Mouse (Mus musculus): ENCODE measurements around the gene Spint5. TPM values are rescaled to one million over a fixed set of nuclear protein-coding genes. Genes with fewer than 3 reads are reported as not detected.
"Not testable (repeated sequence)": the region's sequence is repeated elsewhere in the genome, so short reads cannot be mapped to it uniquely, and the experiment has no call there.

The Spint5 gene
- total RNA-seq (2021): not detected
- long read RNA-seq, experiment 1: 0 reads
- long read RNA-seq, experiment 2: 0 reads

DNA sequence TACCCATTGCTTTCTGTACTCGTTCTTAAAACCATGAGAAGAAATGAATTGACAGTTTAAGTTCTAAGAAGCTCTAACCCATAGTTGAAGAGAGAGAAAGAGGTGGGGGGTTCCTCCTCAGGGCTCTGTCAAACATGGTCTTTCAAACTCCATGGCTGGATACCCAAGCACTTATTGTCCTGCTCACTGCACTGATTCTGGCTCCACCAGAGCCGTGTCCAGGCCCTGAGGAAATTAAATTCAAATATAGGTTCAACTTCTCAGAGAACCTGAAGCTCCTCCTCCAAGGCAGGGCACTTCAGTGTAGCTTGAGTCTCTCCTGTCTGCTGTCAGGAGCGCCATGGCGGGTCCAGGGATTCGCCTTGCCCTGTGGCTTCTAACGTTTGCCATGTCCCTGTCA is at the start of gene Spint5:
Gene Spint5, plus strand, starts transcription at position 301 of the 400 bp plus-strand sequence.
- DNase-seq (ENCODE audit: low spot score in 2 of 2): no peak

DNA sequence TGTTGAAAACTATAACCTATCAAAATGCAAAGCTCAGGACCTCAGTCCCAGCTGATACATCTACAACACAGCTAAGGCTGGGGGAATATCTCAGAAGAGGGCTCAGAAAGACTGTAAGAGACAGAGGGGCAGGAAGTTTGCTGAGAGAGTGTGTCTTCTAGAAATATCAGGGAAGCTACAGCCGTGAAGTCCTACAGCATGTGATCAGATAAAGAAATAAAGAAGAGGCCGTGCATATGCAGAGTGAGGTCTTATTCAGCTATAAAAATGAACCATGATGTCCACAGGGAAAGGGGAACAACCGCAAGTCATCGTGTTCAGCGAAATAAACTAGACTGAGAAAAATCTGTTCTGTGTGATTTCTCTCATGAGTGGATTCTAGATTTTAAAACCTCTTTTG is 44.8 kb upstream of the Spint5 start:
- DNase-seq (ENCODE audit: low spot score in 2 of 2): no peak

DNA sequence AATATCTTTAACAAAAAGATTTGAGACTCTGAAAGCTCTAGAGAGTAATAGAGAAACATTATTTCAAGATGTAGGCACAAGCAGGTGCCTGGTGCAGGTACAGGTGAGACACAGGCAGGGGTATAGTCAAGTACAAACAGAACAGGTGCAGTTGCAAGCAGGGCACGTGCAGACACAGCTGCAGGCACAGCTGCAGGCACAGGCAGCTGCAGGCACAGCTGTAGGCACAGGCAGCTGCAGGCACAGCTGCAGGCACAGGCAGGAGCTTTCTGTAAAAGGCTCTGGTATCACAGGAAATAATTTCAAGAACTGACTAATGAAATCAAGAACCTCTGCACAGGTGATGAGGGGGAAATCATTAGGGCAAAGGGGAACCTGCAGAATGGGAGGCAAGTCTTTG is 44.2 kb upstream of the Spint5 start:
- no peak for DNase-seq (ENCODE audit: low spot score in 2 of 2)

DNA sequence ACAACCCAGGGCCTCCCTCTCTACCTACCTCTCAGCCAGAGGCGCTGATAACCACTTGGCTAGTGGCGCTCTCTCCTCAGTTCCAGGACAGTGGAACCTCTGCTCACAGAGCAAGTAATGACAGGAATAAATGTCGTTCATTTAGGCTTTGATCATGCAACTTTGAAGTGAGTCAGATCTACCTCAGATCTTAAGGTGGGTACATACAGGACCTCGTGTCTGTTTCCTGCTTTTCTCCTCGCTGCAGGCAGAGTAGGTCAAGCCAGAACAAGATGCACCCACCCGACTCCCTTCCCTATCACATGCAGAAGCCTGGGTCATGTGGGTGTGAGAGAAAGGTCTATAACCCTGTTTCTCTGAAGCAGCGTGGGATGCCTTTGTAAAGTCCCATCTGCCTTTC is 41.1 kb upstream of the Spint5 start, which contains the start of gene Wfdc11:
Gene Wfdc11, minus strand, starts transcription at position 101 of the 400 bp plus-strand sequence.
- no peak for DNase-seq (ENCODE audit: low spot score in 2 of 2)

DNA sequence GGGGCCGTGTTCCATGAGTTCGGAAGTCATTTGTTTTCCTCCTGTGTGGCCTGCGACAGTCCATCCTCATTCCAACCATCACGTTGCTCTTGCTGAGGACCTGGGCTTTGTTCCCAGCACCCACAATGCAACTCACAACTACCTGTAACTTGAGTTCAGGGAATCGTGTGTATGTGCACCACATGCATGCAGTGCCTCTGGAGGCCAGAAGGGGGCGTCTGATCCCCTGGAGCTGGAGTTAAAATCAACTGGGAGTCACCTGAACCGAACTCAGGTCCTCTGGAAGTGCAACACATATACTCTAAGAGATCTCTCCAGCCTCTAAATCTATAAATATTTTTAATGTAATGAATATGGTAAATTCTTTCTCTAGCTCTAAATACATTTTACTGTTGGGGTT is 39.0 kb upstream of the Spint5 start:
- DNase-seq (ENCODE audit: low spot score in 2 of 2): no peak

DNA sequence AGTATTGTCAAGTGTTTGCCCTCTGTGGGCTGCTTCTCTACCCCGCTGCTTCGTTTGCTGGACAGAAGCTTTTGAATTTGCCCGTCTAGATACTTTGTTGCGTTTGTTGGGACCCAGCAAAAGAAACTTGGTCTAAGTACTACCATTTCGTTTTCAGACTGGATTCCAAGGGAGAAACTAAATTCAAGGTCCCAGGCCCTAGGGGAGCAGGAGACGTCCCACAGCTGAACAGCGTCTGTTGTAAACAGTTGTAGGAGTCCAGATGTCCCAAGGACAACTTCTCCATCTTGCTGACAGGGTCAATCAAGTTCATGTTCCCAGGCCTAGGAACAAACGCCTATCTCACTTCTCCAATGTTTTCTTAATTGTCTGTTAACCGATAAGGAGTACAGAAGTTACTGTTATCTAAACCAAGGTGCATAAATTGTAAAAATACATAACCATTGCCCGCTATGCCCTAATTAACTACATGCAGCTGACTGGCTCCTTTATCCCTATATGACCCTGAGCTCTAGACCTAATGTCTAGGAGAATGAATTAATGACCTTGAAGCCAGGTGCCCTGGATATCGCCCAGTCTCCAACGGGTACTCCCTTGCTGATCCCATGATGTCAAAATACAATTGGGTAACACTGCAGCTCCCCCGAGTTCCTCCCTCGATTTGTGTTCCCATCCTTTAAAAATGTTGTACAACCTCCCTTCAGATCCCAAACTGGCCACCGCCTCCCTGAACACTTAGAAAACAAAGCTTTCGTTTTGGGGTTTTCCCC is 38.0 kb upstream of the Spint5 start:
- no peak for DNase-seq (ENCODE audit: low spot score in 2 of 2)

DNA sequence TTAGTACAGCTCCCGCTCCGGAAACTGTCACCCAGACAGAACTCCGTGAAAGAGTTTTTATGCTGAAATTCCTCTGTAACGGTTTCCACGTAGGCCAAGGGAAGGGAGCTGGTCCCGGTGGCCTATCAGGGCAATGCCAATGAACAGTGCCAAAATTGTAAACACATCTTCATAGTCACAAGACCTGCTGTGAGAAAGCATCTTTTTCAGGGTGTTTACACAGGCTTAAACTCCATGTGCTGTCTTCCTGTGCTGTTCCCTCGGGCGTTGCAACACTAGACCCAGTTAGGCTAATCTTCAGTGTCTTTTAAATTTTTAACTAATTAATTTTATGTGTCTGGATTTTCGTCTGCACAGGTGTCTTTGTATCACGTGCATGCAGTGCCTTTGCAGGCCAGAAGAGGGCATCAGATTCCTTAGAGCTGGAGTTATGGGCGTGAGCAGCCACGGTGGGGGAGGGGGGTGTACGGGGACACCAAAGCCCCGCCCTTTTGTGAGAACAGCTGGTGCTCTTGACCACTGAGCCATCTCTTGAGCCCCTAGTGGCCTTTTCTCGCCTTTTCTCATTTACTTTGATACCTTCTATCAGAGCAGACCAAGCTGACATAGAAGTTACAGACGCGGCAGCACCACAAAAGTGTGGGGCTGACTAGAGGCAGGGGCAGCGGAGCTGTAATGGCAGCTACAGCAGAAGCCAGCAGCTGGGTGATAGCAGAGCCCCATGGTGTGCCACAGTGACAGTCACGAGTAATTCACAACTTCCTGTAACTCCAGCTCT is 36.1 kb upstream of the Spint5 start:
- DNase-seq (ENCODE audit: low spot score in 2 of 2): peak; percentile 54 to 55

DNA sequence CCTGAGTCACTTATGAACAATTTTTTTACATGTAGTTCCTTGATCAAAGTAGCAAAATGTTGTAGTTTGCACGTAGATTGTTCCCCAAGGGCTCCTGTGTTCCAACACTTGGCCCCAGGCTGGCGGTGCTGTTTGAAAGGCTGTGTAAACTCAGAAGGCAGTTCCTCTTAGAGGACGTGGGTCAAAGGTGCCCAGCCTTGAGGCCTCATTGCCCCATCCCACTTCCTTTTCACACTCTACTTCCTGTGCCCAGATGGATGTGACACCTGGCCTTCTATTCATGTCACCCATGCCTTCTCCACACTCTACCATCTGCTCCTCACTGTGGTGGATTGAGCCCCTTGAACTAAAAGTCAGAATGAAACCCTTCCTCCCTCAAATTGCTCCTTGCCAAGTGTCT is 35.2 kb upstream of the Spint5 start:
- no peak for DNase-seq (ENCODE audit: low spot score in 2 of 2)

DNA sequence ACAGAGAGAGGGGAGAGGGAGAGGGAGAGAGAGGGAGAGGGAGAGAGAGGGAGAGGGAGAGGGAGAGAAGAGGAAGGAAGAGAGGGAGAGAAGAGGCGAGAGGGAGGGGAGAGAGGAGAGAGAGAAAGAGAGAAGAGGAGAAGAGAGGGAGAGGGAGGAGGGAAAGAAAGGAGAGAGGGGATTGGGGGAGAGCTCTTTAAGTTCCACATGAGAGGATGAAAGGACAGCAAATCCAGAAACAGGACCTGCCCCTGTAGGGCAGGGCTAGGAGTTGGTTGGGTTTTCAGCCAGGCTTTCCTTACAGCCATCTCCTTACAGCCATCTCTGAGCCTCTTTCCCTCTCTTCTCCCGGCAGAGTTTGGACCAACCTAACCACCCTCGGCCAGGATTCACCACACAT is 30.3 kb upstream of the Spint5 start, which contains the start of gene Wfdc13:
Gene Wfdc13, plus strand, starts transcription at position 301 of the 400 bp plus-strand sequence.
- DNase-seq (ENCODE audit: low spot score in 2 of 2): no peak

DNA sequence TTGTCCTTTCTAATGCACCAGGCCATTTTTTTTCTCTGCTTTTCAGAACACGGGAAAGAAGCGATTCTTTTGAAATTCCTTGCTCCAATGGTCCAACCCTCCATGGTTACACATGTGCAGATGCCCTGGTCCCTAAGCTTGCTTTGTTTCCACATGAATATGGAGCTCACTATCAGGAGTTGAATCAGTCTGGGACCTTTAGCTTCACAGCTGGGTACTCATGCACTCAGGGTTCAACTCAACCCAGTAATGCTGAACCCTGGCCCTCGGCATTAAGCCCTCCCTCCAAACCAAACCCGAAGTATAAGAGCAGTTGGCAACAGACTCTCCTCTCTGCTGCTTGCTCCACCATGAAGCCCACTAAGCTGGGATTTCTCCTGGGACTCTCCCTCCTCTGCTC is 16.9 kb upstream of the Spint5 start, which contains the start of gene Spint4:
Gene Spint4, plus strand, starts transcription at position 301 of the 400 bp plus-strand sequence.
- no peak for DNase-seq (ENCODE audit: low spot score in 2 of 2)

DNA sequence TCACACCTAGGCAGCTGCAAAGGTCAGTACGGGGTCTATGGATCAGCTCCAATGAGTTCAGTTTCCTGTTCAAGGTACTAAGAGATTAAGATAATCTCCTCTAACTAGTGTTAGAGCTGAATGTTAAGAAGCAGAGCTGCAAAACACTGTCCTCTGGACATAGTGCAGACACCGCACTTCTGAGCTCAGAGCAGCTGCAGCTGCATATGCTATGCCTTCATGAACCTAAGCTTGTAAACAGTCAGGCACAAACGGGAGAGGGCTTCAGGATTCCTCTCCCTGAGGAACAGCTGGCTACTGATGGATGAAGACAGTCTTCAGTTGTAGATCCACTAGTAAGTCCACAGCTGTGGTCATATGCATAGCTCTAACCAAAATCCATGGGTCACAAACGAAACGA is 14.1 kb upstream of the Spint5 start:
- no peak for DNase-seq (ENCODE audit: low spot score in 2 of 2)

DNA sequence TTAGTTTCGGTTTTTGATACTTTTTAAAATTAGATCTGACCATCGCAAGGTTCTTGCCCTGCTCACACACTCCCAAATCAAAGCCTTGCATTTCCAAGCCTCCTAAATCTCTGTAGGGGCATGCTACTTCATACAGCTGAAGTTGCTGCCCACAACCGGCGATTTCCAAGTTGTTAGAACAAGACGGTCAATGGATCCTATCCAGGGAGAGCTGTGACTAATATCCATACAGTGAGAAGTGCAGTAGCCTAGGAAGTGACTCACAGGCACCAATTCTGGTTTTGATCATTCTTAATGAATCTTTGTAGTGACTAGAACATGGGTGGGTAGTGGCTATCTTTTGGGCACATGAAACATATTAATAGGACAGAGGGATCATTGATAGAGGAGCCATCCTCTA is 13.3 kb upstream of the Spint5 start:
- DNase-seq (ENCODE audit: low spot score in 2 of 2): no peak

DNA sequence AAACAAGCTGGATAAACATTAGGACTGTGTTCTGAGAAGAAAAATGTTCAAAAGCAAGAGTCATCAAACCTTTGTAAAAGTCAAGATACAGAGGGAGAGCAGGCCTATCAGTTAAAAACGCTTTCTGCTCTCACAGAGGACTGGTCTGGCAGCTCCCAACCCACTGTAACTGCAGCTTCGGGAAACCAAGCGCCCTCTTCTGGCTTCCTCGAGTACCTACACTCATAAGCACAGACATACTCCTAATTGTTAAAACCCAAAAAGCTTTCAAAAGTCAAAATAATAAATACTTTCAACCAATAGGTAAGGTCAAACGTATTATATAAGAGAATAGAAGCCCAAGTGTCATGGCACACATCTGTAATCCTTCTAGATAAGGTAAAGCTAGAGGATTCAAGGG is 10.9 kb upstream of the Spint5 start:
- no peak for DNase-seq (ENCODE audit: low spot score in 2 of 2)

DNA sequence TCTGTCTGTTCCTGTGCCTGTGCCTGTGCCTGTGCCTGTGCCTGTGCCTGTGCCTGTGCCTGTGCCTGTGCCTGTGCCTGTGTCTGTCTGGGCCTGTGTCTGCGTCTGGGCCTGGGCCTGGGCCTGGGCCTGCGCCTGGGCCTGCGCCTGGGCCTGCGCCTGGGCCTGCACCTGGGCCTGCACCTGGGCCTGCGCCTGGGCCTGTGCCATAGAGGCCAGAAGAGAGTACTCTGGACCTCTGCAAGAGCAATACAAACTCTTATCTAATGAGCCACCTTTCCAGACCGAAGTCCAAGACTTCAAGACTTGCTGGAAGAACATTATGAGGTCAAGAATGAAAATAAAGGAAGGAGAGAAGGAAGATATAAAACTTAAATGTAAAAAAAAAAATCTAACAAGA is 9.8 kb upstream of the Spint5 start:
- no peak for DNase-seq (ENCODE audit: low spot score in 2 of 2)

DNA sequence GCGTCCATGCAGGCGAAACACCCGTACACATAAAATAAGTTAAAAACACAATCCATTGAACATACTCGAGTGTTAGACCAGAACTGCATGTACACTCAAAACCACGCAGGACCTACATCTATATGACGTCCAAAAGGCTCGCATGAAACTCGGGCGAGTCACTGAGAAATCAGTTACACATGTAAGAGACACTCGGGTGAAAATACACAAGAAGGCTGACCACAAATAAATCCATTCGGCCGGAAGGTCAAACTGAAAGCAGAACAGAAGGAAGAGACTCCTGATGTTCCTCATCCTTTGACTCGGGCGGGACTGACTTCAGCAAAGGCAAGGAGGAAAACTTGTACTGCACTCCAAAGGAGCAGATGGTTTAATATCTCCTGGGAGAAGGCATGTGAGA is 9.1 kb upstream of the Spint5 start:
- DNase-seq (ENCODE audit: low spot score in 2 of 2): no peak

DNA sequence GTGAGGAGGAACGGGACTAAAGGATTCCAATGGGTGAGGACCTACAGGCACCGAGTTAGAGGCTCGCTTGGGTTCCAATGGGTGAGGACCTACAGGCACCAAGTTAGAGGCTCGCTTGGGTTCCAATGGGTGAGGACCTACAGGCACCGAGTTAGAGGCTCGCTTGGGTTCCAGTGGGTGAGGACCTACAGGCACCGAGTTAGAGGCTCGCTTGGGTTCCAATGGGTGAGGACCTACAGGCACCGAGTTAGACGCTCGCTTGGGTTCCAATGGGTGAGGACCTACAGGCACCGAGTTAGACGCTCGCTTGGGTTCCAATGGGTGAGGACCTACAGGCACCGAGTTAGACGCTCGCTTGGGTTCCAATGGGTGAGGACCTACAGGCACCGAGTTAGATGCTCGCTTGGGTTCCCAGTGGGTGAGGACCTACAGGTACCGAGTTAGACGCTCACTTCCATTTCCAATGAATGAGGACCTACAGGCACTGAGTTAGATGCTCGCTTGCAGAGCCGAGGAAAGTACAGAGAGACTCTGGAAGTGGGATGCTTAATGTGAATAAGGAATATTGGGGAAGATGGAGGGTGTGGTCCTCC is 1.2 kb downstream of the Spint5 start:
- not testable (repeated sequence) for DNase-seq (ENCODE audit: low spot score in 2 of 2)

DNA sequence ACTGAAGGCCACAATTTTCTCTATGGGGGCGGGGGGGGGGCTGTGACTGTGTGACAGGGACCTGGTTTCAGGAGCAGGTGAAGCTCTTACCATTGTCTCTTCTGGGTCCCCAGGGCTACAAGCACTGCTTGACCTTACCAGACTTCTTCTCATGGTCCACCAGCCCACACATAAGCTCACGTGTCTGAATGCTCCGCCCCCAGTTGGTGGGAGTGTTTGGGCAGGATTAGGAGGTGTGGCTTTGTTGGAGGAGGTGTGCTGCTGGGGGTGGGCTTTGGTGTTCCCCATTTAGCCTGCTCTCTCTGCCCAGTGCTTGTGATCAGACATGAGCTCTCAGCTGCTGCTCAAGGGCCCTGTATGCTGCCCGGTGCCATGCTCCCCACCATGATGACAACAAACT is 8.2 kb downstream of the Spint5 start:
- DNase-seq (ENCODE audit: low spot score in 2 of 2): no peak

DNA sequence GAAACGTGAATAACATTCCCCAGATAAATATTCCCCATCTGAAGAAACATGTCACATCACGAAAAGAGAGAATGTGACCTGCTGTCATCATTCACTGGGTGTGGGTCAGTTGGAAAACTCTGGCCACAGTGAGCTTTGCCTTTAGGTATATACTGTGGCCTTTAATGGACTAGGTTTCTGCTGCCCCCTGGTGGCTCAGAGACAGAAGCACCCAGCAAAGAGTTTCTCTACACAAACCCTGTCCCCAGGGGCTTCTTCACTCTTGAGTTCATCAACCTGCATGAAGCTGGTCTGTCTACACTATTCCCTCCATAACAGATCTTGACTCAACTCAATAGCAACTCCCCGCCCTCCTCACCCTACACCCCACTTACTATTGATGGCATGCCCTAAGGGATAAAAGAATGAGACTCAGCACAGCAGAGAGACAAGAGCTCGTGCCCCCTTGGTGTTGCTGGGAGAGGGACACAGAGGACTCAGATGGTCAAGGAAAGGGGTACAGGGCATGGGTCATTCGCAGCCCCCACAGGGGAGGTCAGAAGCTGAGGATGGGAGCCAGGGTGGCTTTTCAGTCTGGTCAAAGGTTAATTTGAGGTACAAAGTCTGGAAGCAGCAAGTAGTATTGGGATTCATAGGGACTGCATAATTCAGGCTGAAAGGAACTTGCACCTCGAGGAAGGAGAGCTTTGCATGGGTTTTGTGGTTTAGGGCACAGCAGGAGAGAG is 11.0 kb downstream of the Spint5 start:
- peak; percentile 57 to 65 for DNase-seq (ENCODE audit: low spot score in 2 of 2)

DNA sequence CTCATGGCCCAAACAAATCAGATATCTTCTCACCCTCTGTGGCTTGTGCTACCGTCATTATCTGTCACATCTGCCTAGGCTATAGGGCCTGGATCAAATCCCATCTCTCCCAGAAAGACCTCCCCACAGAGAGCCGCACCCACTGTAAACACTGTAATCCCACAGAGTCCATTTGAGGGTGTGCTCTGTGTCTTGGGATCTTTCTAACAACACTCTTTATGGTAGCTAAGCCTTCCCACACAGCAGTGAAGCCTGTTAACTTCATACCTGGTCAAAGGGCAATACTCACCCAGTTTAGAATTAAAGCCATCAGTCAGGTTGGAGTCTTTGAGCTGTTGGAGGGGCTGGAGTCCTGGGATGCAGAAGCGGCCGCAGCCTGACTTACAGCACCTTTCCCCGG is 16.6 kb downstream of the Spint5 start:
- DNase-seq (ENCODE audit: low spot score in 2 of 2): no peak

DNA sequence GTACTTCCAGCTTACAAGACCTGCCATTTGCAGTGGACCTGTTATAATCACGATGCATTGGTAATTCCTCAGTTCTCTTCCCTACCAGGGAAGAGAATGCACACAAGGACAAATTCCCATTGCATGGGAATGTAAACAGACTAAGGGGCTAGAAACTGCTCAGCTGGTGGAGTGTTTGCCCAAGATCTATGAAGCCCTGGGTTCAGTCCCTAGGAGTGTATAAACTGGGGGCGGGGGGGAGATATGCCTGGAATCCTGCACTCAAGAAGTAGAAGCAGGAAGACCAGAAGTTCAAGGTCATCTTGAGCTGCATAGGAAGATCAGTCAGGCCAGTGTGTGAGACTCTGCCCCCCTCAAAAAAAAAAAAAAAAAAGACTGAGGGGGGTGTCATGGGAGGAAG is 18.2 kb downstream of the Spint5 start:
- no peak for DNase-seq (ENCODE audit: low spot score in 2 of 2)

DNA sequence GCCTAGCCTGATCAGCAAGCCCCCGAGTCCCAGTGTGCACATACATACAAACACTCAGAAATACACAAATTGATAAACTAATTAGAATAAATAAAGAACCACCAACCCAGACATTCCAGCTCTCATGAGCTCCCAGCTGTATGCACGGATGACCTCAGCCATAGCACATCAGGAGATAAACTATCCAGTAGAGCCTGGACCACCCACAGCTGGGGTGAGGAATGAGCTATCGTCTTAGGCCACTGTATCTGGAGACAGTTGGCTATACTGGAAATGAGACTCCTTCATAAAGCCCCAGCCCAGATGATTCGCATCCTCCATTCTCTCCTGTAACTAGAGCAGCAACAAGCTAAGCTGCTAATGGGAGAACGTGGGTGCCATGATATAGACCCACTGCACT is 19.7 kb downstream of the Spint5 start:
- no peak for DNase-seq (ENCODE audit: low spot score in 2 of 2)

Data from adrenal gland, adult 18-20 months (tissue).